Comparison of ENCODE assay signal across 10 mouse cellular contexts in genomic region chr4:46454097-46454864, GRCm38 (mm10). TPM values are rescaled to one million over a fixed set of nuclear protein-coding genes. Genes with fewer than 3 reads are reported as not detected.
DNase-seq lines count a peak whose midpoint lies in the region; ATAC-seq and TF ChIP-seq lines count a peak whose summit lies in the region.
"Had no signal": no experiment of that assay in that cellular context is flagged by ENCODE, and none has a peak within 500 bp of the region (broad histone marks: within the 10 kb centered on the region; RNA-seq: fewer than 3 reads in every experiment).

No protein-coding gene starts in this region.

- no peaks in the 10 kb centered on the region for H3K27me3 ChIP-seq in heart, embryonic 13.5 days (replicated peaks)
- no peaks in the 10 kb centered on the region for H3K27me3 ChIP-seq in thymus, adult 2 months (ENCODE audit: control insufficient read depth, insufficient read depth, low read length)
- H3K27me3 ChIP-seq in intestine, embryonic 15.5 days (replicated peaks): no peaks in the 10 kb centered on the region
- no peaks in the 10 kb centered on the region for H3K27me3 ChIP-seq in hindbrain, embryonic 12.5 days

- no peak overlapping the region for H3K27ac ChIP-seq in heart, embryonic 13.5 days (replicated peaks)
- H3K27ac ChIP-seq in thymus, adult 2 months (ENCODE audit: control insufficient read depth, insufficient read depth, low read length): peak overlapping the region; percentile 83
- no peak overlapping the region for H3K27ac ChIP-seq in intestine, embryonic 15.5 days
- H3K27ac ChIP-seq in hindbrain, embryonic 12.5 days: no peak overlapping the region

- peak overlapping the region; percentile 93 for H3K4me3 ChIP-seq in heart, embryonic 13.5 days
- no peak overlapping the region for H3K4me3 ChIP-seq in thymus, adult 2 months (ENCODE audit: control insufficient read depth, insufficient read depth, low read length)
- no peak overlapping the region for H3K4me3 ChIP-seq in intestine, embryonic 15.5 days (replicated peaks)
- no peak overlapping the region for H3K4me3 ChIP-seq in hindbrain, embryonic 12.5 days

- TF ChIP-seq CTCF in thymus, adult 2 months (IDR thresholded peaks at IDR 0.05; ENCODE audit: borderline replicate concordance, control insufficient read depth, extremely low read depth, insufficient read depth, low read length, poor library complexity): no peak

- peaks cover 76% of the 10 kb centered on the region for H3K4me1 ChIP-seq in heart, embryonic 13.5 days
- peaks cover 26% of the 10 kb centered on the region for H3K4me1 ChIP-seq in thymus, adult 2 months (replicated peaks; ENCODE audit: control insufficient read depth, insufficient read depth, low read length)
- H3K4me1 ChIP-seq in intestine, embryonic 15.5 days (replicated peaks): peaks cover 18% of the 10 kb centered on the region
- peaks cover 23% of the 10 kb centered on the region for H3K4me1 ChIP-seq in hindbrain, embryonic 12.5 days

- H3K36me3 ChIP-seq in heart, embryonic 13.5 days: peaks cover 9% of the 10 kb centered on the region
- no peaks in the 10 kb centered on the region; the same call in 1 of the 2 replicates for H3K36me3 ChIP-seq in thymus, adult 2 months (ENCODE audit: control insufficient read depth, insufficient read depth, low read length)
- no peaks in the 10 kb centered on the region for H3K36me3 ChIP-seq in intestine, embryonic 15.5 days
- 0 out of 2 replicates have a peak, but pooled peaks cover 4% of the 10 kb centered on the region for H3K36me3 ChIP-seq in hindbrain, embryonic 12.5 days

- H3K4me2 ChIP-seq in heart, embryonic 13.5 days: peak overlapping the region; percentile 88
- H3K4me2 ChIP-seq in intestine, embryonic 15.5 days (replicated peaks): peak overlapping the region; percentile 80
- H3K4me2 ChIP-seq in hindbrain, embryonic 12.5 days (replicated peaks): no peak overlapping the region

- ATAC-seq in heart, embryonic 13.5 days (ENCODE audit: extremely low read depth, insufficient number of reproducible peaks, low FRiP score, low TSS enrichment): no peak
- no peak for ATAC-seq in intestine, embryonic 15.5 days
- no peak for ATAC-seq in hindbrain, embryonic 12.5 days (ENCODE audit: low FRiP score)

- 73% methylated on average over 5 of the region's 5 CpGs for WGBS in heart, embryonic 13.5 days
- 36% methylated on average over 5 of the region's 5 CpGs for WGBS in thymus, adult 2 months
- WGBS in intestine, embryonic 15.5 days: 70% methylated on average over 5 of the region's 5 CpGs
- 83% methylated on average over 5 of the region's 5 CpGs for WGBS in hindbrain, embryonic 12.5 days

- H3K9ac ChIP-seq in heart, embryonic 13.5 days: peak overlapping the region; percentile 100; the same call in 1 of the 2 replicates
- H3K9ac ChIP-seq in intestine, embryonic 15.5 days: no peak overlapping the region
- H3K9ac ChIP-seq in hindbrain, embryonic 12.5 days: no peak overlapping the region

- H3K9me3 ChIP-seq in heart, embryonic 13.5 days: no peaks in the 10 kb centered on the region
- H3K9me3 ChIP-seq in intestine, embryonic 15.5 days: no peaks in the 10 kb centered on the region
- H3K9me3 ChIP-seq in hindbrain, embryonic 12.5 days (replicated peaks): no peaks in the 10 kb centered on the region

- no peak for DNase-seq in heart, adult 8-10 months (ENCODE audit: low spot score)
- no peak for DNase-seq in thymus, adult 2 months
- no peak for DNase-seq in thymus, adult 18-20 months
- no peak for DNase-seq in left cerebral cortex, adult 18-20 months (ENCODE audit: low spot score in 2 of 2)
- DNase-seq in kidney, postnatal 4 days: no peak
- DNase-seq: gastrocnemius, postnatal 36 days had no signal

- TF ChIP-seq POLR2A in thymus, adult 2 months (IDR thresholded peaks at IDR 0.05; ENCODE audit: control insufficient read depth, extremely low read depth, insufficient read depth, low read length, poor library complexity): no peak

RNA-seq across cellular contexts. Expression of gene Anp32b, which starts 3.6 kb away (rescaled TPM):
- 179 and 191 TPM in 2 replicates for polyA plus RNA-seq in heart, embryonic 13.5 days (2015; fragmentation: Nextera tagmentation; extraction: Ambion mirVana)
- 10 to 100 TPM; 59.5 to 64.7 (median 61.5) TPM for total RNA-seq in heart, adult 8-10 months (2022)
- polyA plus RNA-seq in thymus, adult 2 months (2012; rRNA removed): 52.6 and 126 TPM in 2 replicates
- polyA plus RNA-seq in intestine, embryonic 15.5 days (2015; fragmentation: Nextera tagmentation; extraction: Ambion mirVana): 260 and 262 TPM in 2 replicates
- total RNA-seq in left cerebral cortex, adult 18-20 months (2021): 10 to 100 TPM; 41.5 to 45.7 TPM
- 207 and 211 TPM in 2 replicates for polyA plus RNA-seq in hindbrain, embryonic 12.5 days (2016; fragmentation: Nextera tagmentation; extraction: Ambion mirVana)

RNA-seq across cellular contexts. Expression of gene Nans, which starts 34.8 kb away (rescaled TPM):
- polyA plus RNA-seq in heart, embryonic 13.5 days (2015; fragmentation: Nextera tagmentation; extraction: Ambion mirVana): 63.1 and 65.4 TPM in 2 replicates
- total RNA-seq in heart, adult 8-10 months (2022): 10 to 100 TPM; 12.1 to 16.8 (median 15.6) TPM
- 52.3 and 53.4 TPM in 2 replicates for polyA plus RNA-seq in thymus, adult 2 months (2012; rRNA removed)
- 102 and 113 TPM in 2 replicates for polyA plus RNA-seq in intestine, embryonic 15.5 days (2015; fragmentation: Nextera tagmentation; extraction: Ambion mirVana)
- total RNA-seq in left cerebral cortex, adult 18-20 months (2021): 10 to 100 TPM; 14.8 to 19.2 TPM
- 74.3 and 76.5 TPM in 2 replicates for polyA plus RNA-seq in hindbrain, embryonic 12.5 days (2016; fragmentation: Nextera tagmentation; extraction: Ambion mirVana)

RNA-seq across cellular contexts. Expression of gene Hemgn, which starts 41.0 kb away (rescaled TPM):
- polyA plus RNA-seq in heart, embryonic 13.5 days (2015; fragmentation: Nextera tagmentation; extraction: Ambion mirVana): 3.1 and 12.6 TPM in 2 replicates
- under 1 TPM in 1 of 4 experiments, not detected in 3; 0.37 TPM for total RNA-seq in heart, adult 8-10 months (2022)
- polyA plus RNA-seq in thymus, adult 2 months (2012; rRNA removed): 0.93 and 1.3 TPM in 2 replicates
- 4.8 and 6.4 TPM in 2 replicates for polyA plus RNA-seq in intestine, embryonic 15.5 days (2015; fragmentation: Nextera tagmentation; extraction: Ambion mirVana)
- not detected for total RNA-seq in left cerebral cortex, adult 18-20 months (2021)
- 2.4 and 4.3 TPM in 2 replicates for polyA plus RNA-seq in hindbrain, embryonic 12.5 days (2016; fragmentation: Nextera tagmentation; extraction: Ambion mirVana)
- total RNA-seq: gastrocnemius, postnatal 36 days; left cerebral cortex, postnatal 14 days had no signal
